Mouse (Mus musculus): ENCODE measurements at regions not wholly inside any gene's neighbourhood (a gene's known extent, or its start where the extent isn't known, plus 50 kb on each side); places are given as distances from the start of the nearest gene placed in this dataset.
"Not testable (repeated sequence)": the region's sequence is repeated elsewhere in the genome, so short reads cannot be mapped to it uniquely, and the experiment has no call there.

GRCm38 (mm10) chr16:76525563-76525962, 151.9 kb upstream of the Nrip1 start:
- no peak for DNase-seq (ENCODE audit: low read depth in 2 of 2, low spot score in 2 of 2)

- no peak for DNase-seq (ENCODE audit: low read depth in 2 of 2, low spot score in 2 of 2)
Observed at GRCm38 (mm10) chr16:76524921-76525320, 151.3 kb upstream of the Nrip1 start.

- no peak for DNase-seq (ENCODE audit: low read depth in 2 of 2, low spot score in 2 of 2)
Observed at GRCm38 (mm10) chr16:76521142-76521541, 147.5 kb upstream of the Nrip1 start.

- DNase-seq (ENCODE audit: low read depth in 2 of 2, low spot score in 2 of 2), result no peak
Observed at GRCm38 (mm10) chr16:76520643-76520993, 147.0 kb upstream of the Nrip1 start.

- no peak for DNase-seq (ENCODE audit: low read depth in 2 of 2, low spot score in 2 of 2)
Observed at GRCm38 (mm10) chr16:76519911-76520642, 146.4 kb upstream of the Nrip1 start.

- no peak for DNase-seq (ENCODE audit: low read depth in 2 of 2, low spot score in 2 of 2)
Observed at GRCm38 (mm10) chr16:76510861-76511260, 137.2 kb upstream of the Nrip1 start.

GRCm38 (mm10) chr16:76509109-76509650, 135.6 kb upstream of the Nrip1 start:
- DNase-seq (ENCODE audit: low read depth in 2 of 2, low spot score in 2 of 2), result no peak

GRCm38 (mm10) chr16:76507191-76507746, 133.6 kb upstream of the Nrip1 start:
- no peak for DNase-seq (ENCODE audit: low read depth in 2 of 2, low spot score in 2 of 2)

- no peak for DNase-seq (ENCODE audit: low read depth in 2 of 2, low spot score in 2 of 2)
Observed at GRCm38 (mm10) chr16:76506240-76506639, 132.6 kb upstream of the Nrip1 start.

- DNase-seq (ENCODE audit: low read depth in 2 of 2, low spot score in 2 of 2), result no peak
Observed at GRCm38 (mm10) chr16:76499686-76500400, 126.2 kb upstream of the Nrip1 start.

- no peak for DNase-seq (ENCODE audit: low read depth in 2 of 2, low spot score in 2 of 2)
Observed at GRCm38 (mm10) chr16:76498233-76498632, 124.6 kb upstream of the Nrip1 start.

GRCm38 (mm10) chr16:76497041-76497808, 123.6 kb upstream of the Nrip1 start:
- DNase-seq (ENCODE audit: low read depth in 2 of 2, low spot score in 2 of 2), result no peak

GRCm38 (mm10) chr16:76483419-76483818, 109.8 kb upstream of the Nrip1 start:
- no peak for DNase-seq (ENCODE audit: low read depth in 2 of 2, low spot score in 2 of 2)

- DNase-seq (ENCODE audit: low read depth in 2 of 2, low spot score in 2 of 2), result no peak
Observed at GRCm38 (mm10) chr16:76481966-76482365, 108.3 kb upstream of the Nrip1 start.

- no peak for DNase-seq (ENCODE audit: low read depth in 2 of 2, low spot score in 2 of 2)
Observed at GRCm38 (mm10) chr16:76477474-76477873, 103.8 kb upstream of the Nrip1 start.

GRCm38 (mm10) chr16:76474481-76474880, 100.9 kb upstream of the Nrip1 start:
- no peak for DNase-seq (ENCODE audit: low read depth in 2 of 2, low spot score in 2 of 2)

- DNase-seq (ENCODE audit: low read depth in 2 of 2, low spot score in 2 of 2), result no peak
Observed at GRCm38 (mm10) chr16:76472386-76472785, 98.8 kb upstream of the Nrip1 start.

- no peak for DNase-seq (ENCODE audit: low read depth in 2 of 2, low spot score in 2 of 2)
Observed at GRCm38 (mm10) chr16:76471081-76471480, 97.5 kb upstream of the Nrip1 start.

GRCm38 (mm10) chr16:76459521-76459920, 85.9 kb upstream of the Nrip1 start:
- no peak for DNase-seq (ENCODE audit: low read depth in 2 of 2, low spot score in 2 of 2)

- not testable (repeated sequence) for DNase-seq (ENCODE audit: low read depth in 2 of 2, low spot score in 2 of 2)
Observed at GRCm38 (mm10) chr16:76456300-76456599, 82.6 kb upstream of the Nrip1 start.

GRCm38 (mm10) chr16:76455499-76456299, 82.1 kb upstream of the Nrip1 start:
- no peak for DNase-seq (ENCODE audit: low read depth in 2 of 2, low spot score in 2 of 2)
